Mouse (Mus musculus): ENCODE data around the gene Fam240a.

Fam240a gene

DNA sequence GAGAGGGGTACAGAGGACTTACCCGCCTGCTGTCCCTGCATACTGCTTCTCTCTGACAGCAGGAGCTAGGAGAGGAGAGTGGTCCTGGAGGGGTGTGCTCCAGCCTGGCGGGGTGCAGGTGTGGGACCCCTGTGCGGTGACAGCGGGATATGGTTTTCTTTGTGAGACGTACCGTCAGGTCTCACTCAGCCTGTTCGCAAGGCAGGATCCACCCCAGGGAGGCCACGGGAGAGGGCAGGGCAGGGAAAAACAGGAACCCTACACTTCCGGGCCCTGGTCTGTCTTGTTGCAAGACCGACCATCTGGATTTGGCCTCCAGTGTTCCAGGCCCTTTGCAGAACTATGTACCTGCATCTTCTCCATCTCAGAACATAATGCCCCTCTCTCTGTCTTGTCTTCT is 23.2 kb downstream of the Fam240a start:
- DNase-seq (ENCODE audit: low spot score): no peak

DNA sequence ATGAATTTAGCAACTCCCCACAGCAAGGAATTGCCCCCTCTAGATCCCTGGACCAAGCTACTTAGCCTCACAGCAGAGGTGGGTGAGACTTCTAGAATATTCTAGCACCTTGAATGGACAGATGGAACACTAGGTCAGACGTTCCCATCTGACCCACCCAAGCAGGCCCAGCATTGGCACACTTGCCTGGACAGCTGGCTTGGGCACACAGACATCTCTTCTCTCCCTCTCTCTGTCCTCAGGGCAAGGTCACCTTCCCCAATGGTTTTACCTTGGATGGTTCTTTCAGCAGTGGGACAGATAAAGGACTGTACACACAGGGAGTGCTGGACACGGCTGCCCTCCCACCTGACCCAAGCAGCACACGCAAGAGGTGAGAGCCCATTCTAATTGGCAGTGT is 24.1 kb downstream of the Fam240a start:
- no peak for DNase-seq (ENCODE audit: low spot score)

DNA sequence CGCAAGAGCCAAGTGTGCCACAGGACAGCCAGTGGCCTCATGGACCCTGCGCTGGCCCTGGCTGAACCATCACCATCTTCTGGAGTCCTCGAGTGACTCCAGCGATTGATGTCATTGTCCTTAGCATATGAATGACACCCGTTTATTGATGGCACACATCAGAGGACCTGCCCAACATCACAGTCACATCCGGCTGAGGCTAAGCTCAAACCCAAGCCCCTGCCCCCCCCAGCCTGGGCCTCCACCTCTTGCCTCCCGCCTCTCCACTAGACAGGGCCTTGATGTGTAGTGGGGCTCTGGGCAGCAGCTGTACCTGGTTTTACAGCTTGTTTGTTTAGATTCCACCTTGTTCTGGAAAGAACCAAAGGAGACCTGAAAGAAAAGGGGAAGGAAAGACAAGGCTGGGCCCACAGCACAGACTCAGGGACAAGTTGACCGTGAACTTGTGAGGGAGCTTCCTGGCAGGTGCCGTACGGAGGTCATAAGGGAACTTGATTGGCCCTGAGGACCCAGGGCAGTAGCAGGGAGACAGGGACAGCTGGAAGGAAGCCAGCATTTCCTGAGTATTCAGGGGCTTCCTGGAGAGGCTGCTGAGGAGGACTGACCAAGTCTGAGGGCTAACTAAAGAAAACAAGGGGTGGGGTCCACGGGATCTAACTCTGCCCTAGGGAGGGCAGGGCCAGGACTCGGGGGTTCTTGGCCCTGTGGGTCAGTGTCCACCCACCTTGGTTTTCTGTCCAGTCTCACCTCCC is 25.4 kb downstream of the Fam240a start:
- no peak for DNase-seq (ENCODE audit: low spot score)

DNA sequence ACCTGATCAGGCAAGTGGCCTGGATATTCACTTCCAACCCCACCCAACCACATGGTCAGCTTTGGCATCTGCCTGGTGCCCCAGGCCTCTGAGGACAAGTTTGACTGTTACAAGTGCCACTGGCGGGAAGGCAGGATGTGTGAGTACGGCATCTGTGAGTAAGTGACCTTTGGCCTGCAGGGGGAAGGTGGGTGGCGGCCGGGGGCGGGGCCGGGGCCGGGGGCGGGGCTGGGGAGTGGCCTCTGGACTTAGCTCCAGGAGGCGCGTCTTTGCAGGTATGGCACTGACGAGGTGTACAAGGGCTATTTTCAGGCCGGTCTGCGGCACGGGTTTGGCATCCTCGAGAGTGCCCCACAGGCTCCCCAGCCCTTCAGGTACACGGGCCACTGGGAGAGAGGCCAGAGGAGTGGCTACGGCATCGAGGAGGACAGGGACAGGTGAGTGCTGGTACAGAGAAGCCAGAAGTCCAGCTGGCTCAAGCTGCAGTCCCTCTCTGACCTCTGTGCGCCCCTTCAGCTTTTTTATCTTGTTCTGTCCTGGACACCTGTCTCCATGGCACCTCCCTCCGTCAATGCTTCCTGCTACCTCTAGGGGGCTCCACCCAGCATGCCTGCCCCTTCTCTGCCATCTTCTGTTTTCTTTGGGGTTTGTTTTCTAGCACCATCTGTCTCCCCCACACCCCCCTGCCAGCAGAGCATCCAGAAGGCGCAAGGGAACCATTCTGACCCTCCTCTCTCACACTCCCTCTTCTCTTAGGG is 26.5 kb downstream of the Fam240a start:
- no peak for DNase-seq (ENCODE audit: low spot score)

GRCm38 (mm10) chr9:110888935-110889334 is 27.7 kb downstream of the Fam240a start:
- no peak for DNase-seq (ENCODE audit: low spot score)

DNA sequence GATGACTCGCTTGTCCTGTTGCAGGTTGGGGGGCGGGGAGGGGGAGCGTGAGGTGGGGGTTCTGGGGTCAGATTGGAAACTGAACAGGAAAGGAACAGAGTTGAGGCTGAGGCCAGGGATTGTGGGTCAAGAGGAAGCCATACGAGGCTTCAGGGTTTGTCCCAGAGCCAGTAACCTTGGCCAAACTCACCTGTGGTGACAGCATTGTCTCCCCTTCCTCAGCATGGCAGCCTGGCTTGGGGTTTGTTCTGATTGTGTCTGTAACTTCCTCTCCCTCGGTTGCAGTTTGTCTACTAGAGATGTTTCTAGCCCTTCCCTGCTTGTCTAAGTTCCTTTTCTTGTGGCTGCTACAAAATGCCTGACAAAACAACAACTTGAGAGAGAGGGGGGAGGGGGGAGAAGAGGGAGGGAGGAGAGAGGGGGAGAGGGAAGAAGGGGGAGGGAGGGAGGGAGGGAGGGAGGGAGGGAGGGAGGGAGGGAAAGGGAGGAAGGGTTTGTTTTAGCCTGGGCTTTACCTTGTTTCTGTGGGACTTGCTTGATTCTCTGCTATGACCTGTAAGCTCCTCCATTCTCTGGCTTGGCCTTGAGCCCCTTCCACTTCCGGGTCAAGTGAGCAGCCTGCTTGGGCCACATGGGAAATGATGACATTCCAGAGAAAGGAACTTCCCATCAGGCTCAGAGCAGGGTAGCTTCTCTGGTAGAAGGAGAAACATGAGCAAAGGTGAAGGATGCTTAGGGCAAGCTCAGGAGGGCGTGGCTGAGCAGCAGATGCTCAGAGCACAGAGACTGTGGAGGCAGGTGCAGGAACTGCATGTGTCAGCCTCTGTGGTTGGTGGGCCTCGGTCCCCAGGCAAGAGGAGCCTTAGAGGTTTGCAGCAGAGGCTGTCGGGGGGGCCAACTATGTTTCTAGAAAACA is 29.0 kb downstream of the Fam240a start:
- DNase-seq (ENCODE audit: low spot score): peak; percentile 39

DNA sequence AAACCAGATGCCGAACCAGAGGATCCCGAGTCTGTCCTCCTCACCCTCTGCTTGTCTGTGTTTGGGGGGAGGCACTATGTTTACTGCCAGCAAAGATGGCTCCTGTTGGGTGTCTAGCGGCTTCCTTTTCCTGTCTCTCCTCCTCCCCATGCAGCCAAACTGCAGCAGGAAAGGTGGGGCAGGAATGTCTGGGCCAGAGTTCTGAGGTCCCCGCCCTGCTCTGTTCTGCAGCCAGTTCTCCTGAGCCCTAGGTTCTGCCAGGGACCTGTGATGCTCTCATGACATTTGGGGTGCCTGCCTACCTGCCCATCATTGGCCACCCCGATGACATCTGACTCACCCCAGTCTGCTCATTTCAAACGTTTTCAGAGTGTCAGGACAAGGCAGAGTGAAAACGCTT is 34.7 kb downstream of the Fam240a start:
- no peak for DNase-seq (ENCODE audit: low spot score)

GRCm38 (mm10) chr9:110880772-110881171 is 35.9 kb downstream of the Fam240a start:
- DNase-seq (ENCODE audit: low spot score): no peak

DNA sequence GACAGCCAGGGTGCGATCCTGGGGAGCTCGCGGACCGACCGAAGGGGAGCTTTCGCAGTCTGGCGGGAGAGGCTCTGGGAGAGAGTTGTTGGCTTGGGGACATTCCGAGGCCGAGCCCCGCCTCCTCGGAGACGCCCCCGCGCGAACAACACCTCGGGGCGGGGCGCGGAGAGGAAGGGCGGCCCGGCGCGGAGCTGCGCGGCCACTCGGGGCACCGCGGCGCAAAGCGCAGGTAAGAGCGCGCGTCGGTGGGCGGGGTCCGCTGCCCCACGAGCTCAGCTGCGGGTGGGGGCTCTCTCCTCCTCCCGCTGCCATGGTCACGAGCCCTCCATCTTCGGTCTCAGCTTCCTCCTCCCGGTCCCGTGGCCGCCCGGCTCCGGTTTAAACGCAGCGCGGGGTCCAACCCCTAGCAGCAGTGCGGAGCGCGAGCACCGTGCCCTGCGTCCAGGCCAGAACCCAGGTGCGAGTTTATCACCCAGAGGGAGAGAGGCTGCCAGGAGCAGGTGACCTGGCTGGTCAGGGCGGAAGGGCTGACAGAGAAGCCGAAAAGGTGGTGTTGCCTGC is 36.6 kb downstream of the Fam240a start, which contains the start of gene Tmie:
Tmie (minus strand) TSS at position 116 of the 564 bp plus-strand sequence.
- DNase-seq (ENCODE audit: low spot score): peak; percentile 44

GRCm38 (mm10) chr9:110879191-110879920 is 37.3 kb downstream of the Fam240a start, which contains the start of gene Als2cl:
Gene Als2cl (plus strand): TSS chr9:110879870.
- no peak for DNase-seq (ENCODE audit: low spot score)

DNA sequence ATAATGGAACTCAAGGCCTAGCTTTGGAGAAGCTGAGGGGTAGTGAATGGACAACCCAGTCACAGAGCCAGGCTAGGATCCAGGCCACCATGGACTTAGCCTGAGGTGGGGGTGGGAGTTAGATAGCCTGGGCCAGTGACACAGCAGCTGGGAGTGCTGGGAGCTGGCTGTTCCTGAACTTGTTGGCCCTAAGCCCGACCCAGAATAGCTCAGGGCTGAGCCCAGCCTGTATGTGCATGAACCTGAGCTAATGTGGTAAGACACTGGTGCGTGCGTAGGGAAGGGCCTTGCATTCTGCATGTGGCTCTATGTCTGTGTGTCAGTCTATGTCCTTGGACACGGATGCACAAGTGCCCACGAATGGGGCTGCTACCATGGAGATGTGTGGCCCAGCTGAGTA is 38.8 kb downstream of the Fam240a start:
- DNase-seq (ENCODE audit: low spot score): no peak

GRCm38 (mm10) chr9:110877353-110877752 is 39.3 kb downstream of the Fam240a start:
- no peak for DNase-seq (ENCODE audit: low spot score)

- DNase-seq (ENCODE audit: low spot score): no peak
Observed at GRCm38 (mm10) chr9:110875288-110875695, 41.4 kb downstream of the Fam240a start.

DNA sequence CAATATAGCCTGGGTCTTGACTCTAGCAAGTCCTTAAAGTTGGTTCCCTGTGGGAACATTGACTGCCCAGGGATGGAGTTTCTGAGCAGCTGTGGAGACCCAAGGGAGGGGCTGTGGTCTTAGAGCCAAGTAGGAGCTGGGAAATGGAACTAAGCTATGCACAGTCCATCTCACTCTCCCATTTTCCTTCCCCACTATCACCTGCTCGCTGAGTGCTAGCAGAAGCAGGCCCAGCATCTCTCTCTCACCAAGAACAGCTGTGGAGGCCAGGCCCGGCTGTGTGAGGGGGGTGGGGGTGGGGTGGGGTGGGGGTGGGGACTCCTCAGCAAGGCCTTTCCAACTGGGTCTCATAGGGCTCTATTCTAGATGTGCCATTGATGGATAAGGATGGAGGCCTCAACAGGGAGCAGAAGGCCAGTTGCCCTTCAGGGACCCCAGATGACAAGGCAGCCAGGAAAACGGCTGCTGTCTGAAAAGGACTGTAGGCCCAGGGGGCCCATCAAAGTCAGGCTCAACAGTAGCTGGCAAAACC is 41.9 kb downstream of the Fam240a start:
- DNase-seq (ENCODE audit: low spot score): no peak

DNA sequence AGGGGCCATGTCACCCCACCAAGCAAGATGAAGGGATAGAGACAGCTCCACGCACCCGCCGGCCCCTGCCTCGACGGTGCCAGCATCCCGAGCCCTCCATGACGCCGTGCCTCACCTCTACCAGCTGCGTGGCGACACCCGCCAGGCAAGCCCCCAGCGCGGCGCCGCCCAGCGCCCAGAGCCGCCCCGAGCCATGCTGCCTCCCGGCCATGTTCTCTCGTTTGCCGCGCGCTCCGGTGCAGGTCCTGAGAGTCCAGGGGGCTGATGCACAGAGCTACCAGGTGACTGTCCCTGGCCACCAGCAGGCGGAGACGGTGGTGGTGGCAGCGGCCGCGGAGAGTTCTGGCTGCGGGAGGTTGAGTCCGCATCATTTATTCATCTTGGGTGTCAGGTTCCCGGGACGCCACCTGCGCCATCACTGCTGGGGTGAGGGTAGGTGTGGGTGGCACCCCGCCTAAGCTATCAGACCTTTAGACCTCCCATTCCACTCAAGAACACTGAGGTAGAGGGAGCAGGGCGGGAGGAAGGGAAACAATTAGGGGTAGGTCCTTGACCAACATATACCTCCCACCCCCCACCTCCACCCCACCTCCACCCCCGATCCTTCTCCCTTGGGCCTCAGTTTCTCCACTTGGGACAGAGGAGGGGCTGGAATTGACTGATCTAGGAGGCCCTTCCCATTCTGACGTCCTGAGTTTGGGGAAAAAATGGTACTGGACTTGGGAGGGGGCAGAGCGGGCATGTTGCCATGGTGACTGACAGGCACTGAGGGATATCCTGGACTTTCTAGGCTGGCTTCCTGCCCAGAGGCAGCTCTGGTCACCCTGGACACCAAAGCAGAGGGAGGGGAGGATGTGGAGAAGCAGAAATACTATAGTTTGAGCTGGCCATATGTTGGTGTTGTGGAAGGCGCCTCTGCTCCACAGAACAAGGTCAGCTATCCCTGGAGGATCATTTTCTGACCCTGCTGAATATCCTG is 42.7 kb downstream of the Fam240a start:
- peak; percentile 88 for DNase-seq (ENCODE audit: low spot score)

GRCm38 (mm10) chr9:110871030-110871429 is 45.6 kb downstream of the Fam240a start:
- DNase-seq (ENCODE audit: low spot score): peak; percentile 72
